ENCODE assay signal across 23 mouse cellular contexts in the genomic region with DNA sequence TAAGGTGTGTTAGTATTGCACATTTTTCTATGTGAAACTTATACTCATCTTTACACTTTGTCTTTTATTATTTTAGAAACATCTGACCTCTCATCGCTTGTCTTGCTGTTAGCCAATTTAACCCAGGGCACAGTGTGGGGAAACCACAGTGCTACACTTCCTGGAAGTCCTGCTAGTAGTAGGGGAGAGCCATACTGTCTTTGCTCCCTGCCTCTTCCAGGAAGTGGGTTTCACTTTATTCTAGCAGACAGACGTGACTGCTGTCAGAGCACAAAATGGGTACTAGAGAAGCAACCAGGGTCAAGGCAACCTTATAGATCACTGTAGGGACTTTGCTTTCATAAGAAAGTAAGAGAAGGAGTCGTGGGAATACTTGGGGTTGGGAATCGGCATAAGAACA. TPM values are rescaled to one million over a fixed set of nuclear protein-coding genes. Genes with fewer than 3 reads are reported as not detected.
DNase-seq lines count a peak whose midpoint lies in the region; ATAC-seq and TF ChIP-seq lines count a peak whose summit lies in the region.
"Had no signal": no experiment of that assay in that cellular context is flagged by ENCODE, and none has a peak within 500 bp of the region (broad histone marks: within the 10 kb centered on the region; RNA-seq: fewer than 3 reads in every experiment).

No protein-coding gene starts in this region.

- ATAC-seq in G1E (ENCODE audit: extremely low read depth, insufficient number of reproducible peaks, low FRiP score, poor library complexity, severe bottlenecking), result no peak
- peak; percentile 52; the same call in 1 of the 2 replicates for ATAC-seq in megakaryocyte, adult 5-6 weeks (ENCODE audit: poor library complexity, severe bottlenecking)
- no peak for ATAC-seq in erythroblast, adult 5-6 weeks (replicated peaks; ENCODE audit: low FRiP score, poor library complexity, severe bottlenecking)
- ATAC-seq: intestine, embryonic 16.5 days; liver, embryonic 12.5 days had no signal

- no peak for TF ChIP-seq CTCF in G1E (IDR thresholded peaks at IDR 0.05; ENCODE audit: low read depth, low read length)
- TF ChIP-seq CTCF in thymus, adult 2 months (IDR thresholded peaks at IDR 0.05; ENCODE audit: borderline replicate concordance, control insufficient read depth, extremely low read depth, insufficient read depth, low read length, poor library complexity), result no peak
- TF ChIP-seq CTCF in layer of hippocampus, adult 2 months (conservative IDR thresholded peaks at IDR 0.05), result no peak

- H3K4me3 ChIP-seq in G1E (ENCODE audit: low read depth, low read length), result no peak overlapping the region; the same call in 1 of the 2 replicates
- H3K4me3 ChIP-seq in thymus, adult 2 months (ENCODE audit: control insufficient read depth, insufficient read depth, low read length), result no peak overlapping the region
- H3K4me3 ChIP-seq in layer of hippocampus, adult 2 months, result no peak overlapping the region
- H3K4me3 ChIP-seq: embryonic facial prominence, embryonic 15.5 days; forebrain, embryonic 10.5 days; gastrocnemius, adult 2 months; heart, embryonic 13.5 days; liver, embryonic 12.5 days; midbrain, embryonic 10.5 days had no signal

- no peaks in the 10 kb centered on the region; the same call in 1 of the 2 replicates for H3K27me3 ChIP-seq in G1E (ENCODE audit: insufficient read depth, low read length)
- H3K27me3 ChIP-seq in thymus, adult 2 months (ENCODE audit: control insufficient read depth, insufficient read depth, low read length), result no peaks in the 10 kb centered on the region
- H3K27me3 ChIP-seq: embryonic facial prominence, embryonic 15.5 days had no signal

- H3K4me1 ChIP-seq in G1E (ENCODE audit: insufficient read depth, low read depth, low read length), result peaks cover 46% of the 10 kb centered on the region
- peaks cover 8% of the 10 kb centered on the region for H3K4me1 ChIP-seq in thymus, adult 2 months (replicated peaks; ENCODE audit: control insufficient read depth, insufficient read depth, low read length)
- H3K4me1 ChIP-seq: embryonic facial prominence, embryonic 15.5 days; forebrain, embryonic 10.5 days; heart, embryonic 13.5 days; midbrain, embryonic 10.5 days had no signal

- H3K27ac ChIP-seq in thymus, adult 2 months (ENCODE audit: control insufficient read depth, insufficient read depth, low read length), result peak overlapping the region; percentile 63
- H3K27ac ChIP-seq in layer of hippocampus, adult 2 months, result no peak overlapping the region
- H3K27ac ChIP-seq: embryonic facial prominence, embryonic 15.5 days; forebrain, embryonic 10.5 days; gastrocnemius, adult 2 months; heart, embryonic 13.5 days; hindbrain, embryonic 14.5 days; kidney, postnatal 0 days; liver, embryonic 12.5 days; midbrain, embryonic 10.5 days; stomach, postnatal 0 days had no signal

- 44% methylated on average over 4 of the region's 4 CpGs for WGBS in thymus, adult 2 months

- DNase-seq in 3T3-L1 (ENCODE audit: low read depth, low spot score) (peak; percentile 2), G1E (ENCODE audit: low spot score) (peak; percentile 29)
- peak; percentile 48 for DNase-seq in thymus, adult 2 months
- DNase-seq in adrenal gland, postnatal 4 days (ENCODE audit: low spot score in 2 of 2), result no peak
- DNase-seq in layer of hippocampus, adult 2 months (ENCODE audit: low spot score in 2 of 2), result no peak
- DNase-seq in left cerebral cortex, adult 11 months (ENCODE audit: low spot score), result no peak
- DNase-seq: adrenal gland, postnatal 25 days; cerebellum, adult 11-12 months; cerebellum, postnatal 36 days; gastrocnemius, adult 2 months; lung, embryonic 14.5 days; lung, postnatal 36 days had no signal

- TF ChIP-seq POLR2A in thymus, adult 2 months (IDR thresholded peaks at IDR 0.05; ENCODE audit: control insufficient read depth, extremely low read depth, insufficient read depth, low read length, poor library complexity), result no peak

- H3K36me3 ChIP-seq in G1E (replicated peaks), result no peaks in the 10 kb centered on the region
- no peaks in the 10 kb centered on the region for H3K36me3 ChIP-seq in thymus, adult 2 months (ENCODE audit: control insufficient read depth, insufficient read depth, low read length)
- H3K36me3 ChIP-seq: embryonic facial prominence, embryonic 15.5 days; forebrain, embryonic 10.5 days; heart, embryonic 13.5 days; liver, embryonic 12.5 days; midbrain, embryonic 10.5 days had no signal

- no peaks in the 10 kb centered on the region for H3K9me3 ChIP-seq in G1E (replicated peaks)
- H3K9me3 ChIP-seq: embryonic facial prominence, embryonic 15.5 days; forebrain, embryonic 10.5 days; heart, embryonic 13.5 days; liver, embryonic 12.5 days; midbrain, embryonic 10.5 days had no signal

RNA-seq across cellular contexts. Expression of a gene that starts 7.0 kb away (rescaled TPM):
- 35.5 and 42.5 TPM in 2 replicates for total RNA-seq in G1E (2014; fragmentation: Nextera tagmentation)
- 17.9 and 18.2 TPM in 2 replicates for total RNA-seq in G1E (2017)
- 5.5 and 8.8 TPM in 2 replicates for polyA plus RNA-seq in G1E (2012)
- total RNA-seq in megakaryocyte, adult 5-6 weeks (2015), result 10.6 and 10.7 TPM in 2 replicates
- total RNA-seq in megakaryocyte, adult 5-6 weeks (2017), result 7.2 and 9.3 TPM in 2 replicates
- polyA plus RNA-seq in thymus, adult 2 months (2012; rRNA removed), result 32.7 and 33.9 TPM in 2 replicates
- total RNA-seq in adrenal gland, postnatal 4 days (2021), result 10 to 100 TPM; 13.2 to 14.0 TPM
- 7.3 and 8.6 TPM in 2 replicates for total RNA-seq in erythroblast, adult 5-6 weeks (2015; ENCODE audit: low replicate concordance)
- 3.9 and 6.8 TPM in 2 replicates for total RNA-seq in erythroblast, adult 5-6 weeks (2017; ENCODE audit: low replicate concordance)
- total RNA-seq in layer of hippocampus, adult 2 months (2021), result 1 to 10 TPM; 6.5 to 6.6 TPM

RNA-seq across cellular contexts. Expression of a gene that starts 41.6 kb away (rescaled TPM):
- 15.3 and 18.7 TPM in 2 replicates for total RNA-seq in G1E (2014; fragmentation: Nextera tagmentation)
- 38.7 and 43.5 TPM in 2 replicates for total RNA-seq in G1E (2017)
- polyA plus RNA-seq in G1E (2012), result 81.9 and 116 TPM in 2 replicates
- 3.9 and 5.6 TPM in 2 replicates for total RNA-seq in megakaryocyte, adult 5-6 weeks (2015)
- total RNA-seq in megakaryocyte, adult 5-6 weeks (2017), result 13.2 and 18.4 TPM in 2 replicates
- 32.3 and 39.2 TPM in 2 replicates for polyA plus RNA-seq in thymus, adult 2 months (2012; rRNA removed)
- 10 to 100 TPM; 33.0 to 33.7 TPM for total RNA-seq in adrenal gland, postnatal 4 days (2021)
- total RNA-seq in erythroblast, adult 5-6 weeks (2015; ENCODE audit: low replicate concordance), result 0.96 and 4.6 TPM in 2 replicates
- total RNA-seq in erythroblast, adult 5-6 weeks (2017; ENCODE audit: low replicate concordance), result 10.0 and 17.6 TPM in 2 replicates
- 10 to 100 TPM; 20.8 to 23.7 TPM for total RNA-seq in layer of hippocampus, adult 2 months (2021)

RNA-seq across cellular contexts. Expression of a gene that starts 59.2 kb away (rescaled TPM):
- 1.9 and 42.7 TPM in 2 replicates for total RNA-seq in G1E (2014; fragmentation: Nextera tagmentation)
- 1.1 and 2.1 TPM in 2 replicates for total RNA-seq in G1E (2017)
- polyA plus RNA-seq in G1E (2012), result 0.59 and 0.70 TPM in 2 replicates
- 25.8 and 30.9 TPM in 2 replicates for total RNA-seq in megakaryocyte, adult 5-6 weeks (2015)
- total RNA-seq in megakaryocyte, adult 5-6 weeks (2017), result 10.6 and 12.1 TPM in 2 replicates
- 159 and 194 TPM in 2 replicates for polyA plus RNA-seq in thymus, adult 2 months (2012; rRNA removed)
- 10 to 100 TPM in 1 of 2 experiments, 1 to 10 TPM in 1; 7.4 to 13.7 TPM for total RNA-seq in adrenal gland, postnatal 4 days (2021)
- total RNA-seq in erythroblast, adult 5-6 weeks (2015; ENCODE audit: low replicate concordance), result 792 and 830 TPM in 2 replicates
- total RNA-seq in erythroblast, adult 5-6 weeks (2017; ENCODE audit: low replicate concordance), result 550 and 581 TPM in 2 replicates
- total RNA-seq in layer of hippocampus, adult 2 months (2021), result under 1 TPM; 0.34 to 0.49 TPM

Comparison
In these comparisons a context has a peak if more than half of its experiments do, and no peak if none do; other contexts are left out.
1. DNase-seq: peak in 3T3-L1 (single experiment), G1E (single experiment) and thymus, adult 2 months (single experiment); none in adrenal gland, postnatal 4 days (0 of 2), layer of hippocampus, adult 2 months (0 of 2) and left cerebral cortex, adult 11 months (single experiment).
2. RNA of a gene that starts 59.2 kb away (total RNA-seq): 550 to 830 TPM in erythroblast, adult 5-6 weeks; 1.1 to 42.7 TPM in G1E, 10.6 to 30.9 TPM in megakaryocyte, adult 5-6 weeks, 7.4 to 13.7 TPM in adrenal gland, postnatal 4 days and 0.34 to 0.49 TPM in layer of hippocampus, adult 2 months; every median in the first group is over 10 times any median in the second.